Mouse (Mus musculus): Measurements from ENCODE around the gene Col2a1.

Col2a1 gene

GRCm38 (mm10) chr15:97956416-97956815, 48.1 kb downstream of the Col2a1 start:
- DNase-seq = no peak

- no peak for DNase-seq
Observed at GRCm38 (mm10) chr15:97955742-97956141, 48.8 kb downstream of the Col2a1 start.

- DNase-seq = no peak
Observed at GRCm38 (mm10) chr15:97955286-97955685, 49.2 kb downstream of the Col2a1 start.

GRCm38 (mm10) chr15:97954671-97955070, 49.8 kb downstream of the Col2a1 start:
- no peak for DNase-seq

- no peak for DNase-seq
Observed at GRCm38 (mm10) chr15:97952889-97953189, 51.7 kb downstream of the Col2a1 start.

- peak; percentile 66 for DNase-seq
Observed at GRCm38 (mm10) chr15:97952137-97952888, 52.2 kb downstream of the Col2a1 start.

- no peak for DNase-seq
Observed at GRCm38 (mm10) chr15:97950240-97950639, 54.3 kb downstream of the Col2a1 start.

- DNase-seq = no peak
Observed at GRCm38 (mm10) chr15:97949706-97950105, 54.8 kb downstream of the Col2a1 start.

- no peak for DNase-seq
Observed at GRCm38 (mm10) chr15:97948720-97949119, 55.8 kb downstream of the Col2a1 start.

- no peak for DNase-seq
Observed at GRCm38 (mm10) chr15:97945656-97946315, 58.7 kb downstream of the Col2a1 start.

GRCm38 (mm10) chr15:97944919-97945574, 59.4 kb downstream of the Col2a1 start:
- DNase-seq = no peak

GRCm38 (mm10) chr15:97943356-97943755, 61.1 kb downstream of the Col2a1 start:
- no peak for DNase-seq

GRCm38 (mm10) chr15:97942538-97942937, 62.0 kb downstream of the Col2a1 start:
- DNase-seq = no peak

GRCm38 (mm10) chr15:97941306-97941705, 63.2 kb downstream of the Col2a1 start:
- no peak for DNase-seq

- DNase-seq = no peak
Observed at GRCm38 (mm10) chr15:97940088-97940487, 64.4 kb downstream of the Col2a1 start.

- peak; percentile 54 for DNase-seq
Observed at GRCm38 (mm10) chr15:97938580-97938979, 65.9 kb downstream of the Col2a1 start.

- no peak for DNase-seq
Observed at GRCm38 (mm10) chr15:97932441-97932840, 72.1 kb downstream of the Col2a1 start.

GRCm38 (mm10) chr15:97929259-97929824, 75.2 kb downstream of the Col2a1 start:
- no peak for DNase-seq

GRCm38 (mm10) chr15:97927821-97928220, 76.7 kb downstream of the Col2a1 start:
- DNase-seq = no peak

- no peak for DNase-seq
Observed at GRCm38 (mm10) chr15:97927018-97927417, 77.5 kb downstream of the Col2a1 start.

Measured in lung, postnatal 10 days (tissue).